Mouse (Mus musculus) embryonic facial prominence, embryonic 12.5 days (tissue): ENCODE results near the gene Plxna2. TPM values are rescaled to one million over a fixed set of nuclear protein-coding genes. Genes with fewer than 3 reads are reported as not detected.

Source experiments
- ATAC-seq: fragments of 200-750 bp; cut with Nextera tagmentation; 2 replicates; pipeline ENCODE4 v1.8.0; 2017; ENCODE audit not compliant: insufficient number of reproducible peaks, insufficient read depth, low FRiP score, low TSS enrichment
- H3K27ac ChIP-seq: fragments of 300-500 bp; sonication (generic); 2 replicates; pipeline ENCODE4 v1.5.1; 2016; ENCODE audit warnings: mild to moderate bottlenecking
- H3K27me3 ChIP-seq: fragments of 300-500 bp; sonication (generic); 2 replicates; pipeline ENCODE4 v1.6.1; 2016; ENCODE audit warnings: mild to moderate bottlenecking, moderate library complexity
- H3K36me3 ChIP-seq: fragments of 300-500 bp; sonication (generic); 2 replicates; pipeline ENCODE4 v1.6.1; 2016; ENCODE audit warnings: mild to moderate bottlenecking
- H3K4me1 ChIP-seq: fragments of 300-500 bp; sonication (generic); 2 replicates; pipeline ENCODE4 v1.6.1; 2016
- H3K4me2 ChIP-seq: fragments of 300-500 bp; sonication (generic); replicated peaks from 2 replicates; pipeline ENCODE4 v1.6.1; 2016; ENCODE audit warnings: mild to moderate bottlenecking, moderate library complexity
- H3K4me3 ChIP-seq: fragments of 300-500 bp; sonication (generic); 2 replicates; pipeline ENCODE4 v1.5.1; 2016; ENCODE audit warnings: mild to moderate bottlenecking
- H3K9ac ChIP-seq: fragments of 300-500 bp; sonication (generic); 2 replicates; pipeline ENCODE4 v1.6.1; 2016; ENCODE audit warnings: mild to moderate bottlenecking, moderate library complexity
- H3K9me3 ChIP-seq: fragments of 300-500 bp; sonication (generic); 2 replicates; pipeline ENCODE4 v1.6.1; 2016; ENCODE audit warnings: mild to moderate bottlenecking, moderate library complexity
- WGBS: fragments of 180-500 bp; shearing (Covaris S2); methylation state at CpG from one replicate; pipeline ENCODE4 v1.1.7; 2016; 5-methylcytosine and 5-hydroxymethylcytosine counted together
- polyA plus RNA-seq: library from polyadenylated mRNA; unstranded; fragments of >200 nt; fragmentation: Nextera tagmentation; extraction: Ambion mirVana; gene quantifications from 2 replicates; pipeline ENCODE4 v1.2.1, GENCODE M21; 2016

Plxna2 gene
- polyA plus RNA-seq, 1 experiment from 2014 or later, result 11.6 TPM

- WGBS, result 72% methylated on average over 3 of the region's 3 CpGs
- Histone ChIP-seq H3K36me3 (peaks cover 10% of the 10 kb centered on the region; the same call in 1 of the 2 replicates), H3K4me3 (no peak overlapping the region), H3K27me3 (no peaks in the 10 kb centered on the region), H3K9ac (no peak overlapping the region), H3K27ac (no peak overlapping the region), H3K4me1 (peaks cover 9% of the 10 kb centered on the region; the same call in 1 of the 2 replicates), H3K9me3 (no peaks in the 10 kb centered on the region), H3K4me2 (no peak overlapping the region)
- no peak for ATAC-seq
Measured at GRCm38 (mm10) chr1:194756863-194757262, 138.8 kb downstream of the Plxna2 start.

- no peak overlapping the region for H3K9ac ChIP-seq
- H3K9me3 ChIP-seq, result no peaks in the 10 kb centered on the region
- H3K4me2 ChIP-seq, result no peak overlapping the region
- no peak for ATAC-seq
- 76% methylated on average over 2 of the region's 2 CpGs for WGBS
- peaks cover 17% of the 10 kb centered on the region for H3K36me3 ChIP-seq
- H3K27me3 ChIP-seq, result no peaks in the 10 kb centered on the region
- no peaks in the 10 kb centered on the region for H3K4me1 ChIP-seq
- no peak overlapping the region for H3K4me3 ChIP-seq
- no peak overlapping the region for H3K27ac ChIP-seq
Measured at GRCm38 (mm10) chr1:194761432-194762212, 143.6 kb downstream of the Plxna2 start.

GRCm38 (mm10) chr1:194762896-194763295 lies 144.9 kb downstream of the Plxna2 start:
- H3K4me3 ChIP-seq, result no peak overlapping the region
- H3K27ac ChIP-seq, result no peak overlapping the region
- no peak overlapping the region for H3K9ac ChIP-seq
- H3K4me2 ChIP-seq, result no peak overlapping the region
- no peaks in the 10 kb centered on the region for H3K27me3 ChIP-seq
- H3K9me3 ChIP-seq, result no peaks in the 10 kb centered on the region
- ATAC-seq, result no peak
- no peaks in the 10 kb centered on the region for H3K4me1 ChIP-seq
- 72% methylated on average over 5 of the region's 5 CpGs for WGBS
- peaks cover 17% of the 10 kb centered on the region for H3K36me3 ChIP-seq

- no peak overlapping the region for H3K27ac ChIP-seq
- no peak overlapping the region for H3K4me3 ChIP-seq
- ATAC-seq, result no peak
- H3K4me1 ChIP-seq, result no peaks in the 10 kb centered on the region
- no peak overlapping the region for H3K4me2 ChIP-seq
- no peak overlapping the region for H3K9ac ChIP-seq
- H3K9me3 ChIP-seq, result no peaks in the 10 kb centered on the region
- peaks cover 17% of the 10 kb centered on the region for H3K36me3 ChIP-seq
- H3K27me3 ChIP-seq, result no peaks in the 10 kb centered on the region
Measured at GRCm38 (mm10) chr1:194764951-194765350, 146.9 kb downstream of the Plxna2 start.

- H3K9ac ChIP-seq, result no peak overlapping the region
- no peaks in the 10 kb centered on the region for H3K27me3 ChIP-seq
- peaks cover 12% of the 10 kb centered on the region for H3K36me3 ChIP-seq
- no peak for ATAC-seq
- WGBS, result 90% methylated on average over 1 of the region's 1 CpGs
- no peak overlapping the region for H3K4me3 ChIP-seq
- H3K4me1 ChIP-seq, result no peaks in the 10 kb centered on the region
- H3K9me3 ChIP-seq, result no peaks in the 10 kb centered on the region
- no peak overlapping the region for H3K27ac ChIP-seq
- no peak overlapping the region for H3K4me2 ChIP-seq
Measured at GRCm38 (mm10) chr1:194768799-194769198, 150.8 kb downstream of the Plxna2 start.

- H3K27ac ChIP-seq, result no peak overlapping the region
- H3K9ac ChIP-seq, result no peak overlapping the region
- no peak overlapping the region for H3K4me2 ChIP-seq
- H3K36me3 ChIP-seq, result no peaks in the 10 kb centered on the region
- ATAC-seq, result no peak
- no peaks in the 10 kb centered on the region for H3K4me1 ChIP-seq
- H3K9me3 ChIP-seq, result no peaks in the 10 kb centered on the region
- 82% methylated on average over 3 of the region's 3 CpGs for WGBS
- no peaks in the 10 kb centered on the region for H3K27me3 ChIP-seq
- no peak overlapping the region for H3K4me3 ChIP-seq
Measured at GRCm38 (mm10) chr1:194772053-194772452, 154.0 kb downstream of the Plxna2 start.

GRCm38 (mm10) chr1:194773899-194774298 lies 155.9 kb downstream of the Plxna2 start:
- Histone ChIP-seq H3K36me3 (no peaks in the 10 kb centered on the region), H3K4me1 (no peaks in the 10 kb centered on the region), H3K9ac (no peak overlapping the region), H3K27me3 (no peaks in the 10 kb centered on the region), H3K4me3 (no peak overlapping the region), H3K4me2 (no peak overlapping the region), H3K27ac (no peak overlapping the region), H3K9me3 (no peaks in the 10 kb centered on the region)
- no peak; the same call in 1 of the 2 replicates for ATAC-seq
- WGBS, result 16% methylated on average over 3 of the region's 3 CpGs

- no peak overlapping the region for H3K9ac ChIP-seq
- no peaks in the 10 kb centered on the region for H3K9me3 ChIP-seq
- H3K27ac ChIP-seq, result no peak overlapping the region
- no peak overlapping the region for H3K4me2 ChIP-seq
- H3K27me3 ChIP-seq, result no peaks in the 10 kb centered on the region
- H3K36me3 ChIP-seq, result no peaks in the 10 kb centered on the region
- H3K4me1 ChIP-seq, result no peaks in the 10 kb centered on the region
- 61% methylated on average over 2 of the region's 2 CpGs for WGBS
- no peak for ATAC-seq
- H3K4me3 ChIP-seq, result no peak overlapping the region
Measured at GRCm38 (mm10) chr1:194774350-194774749, 156.3 kb downstream of the Plxna2 start.

GRCm38 (mm10) chr1:194774754-194775153 lies 156.7 kb downstream of the Plxna2 start:
- no peaks in the 10 kb centered on the region for H3K27me3 ChIP-seq
- no peak overlapping the region for H3K4me3 ChIP-seq
- no peaks in the 10 kb centered on the region for H3K36me3 ChIP-seq
- no peak for ATAC-seq
- H3K9me3 ChIP-seq, result no peaks in the 10 kb centered on the region
- no peaks in the 10 kb centered on the region for H3K4me1 ChIP-seq
- no peak overlapping the region for H3K4me2 ChIP-seq
- H3K9ac ChIP-seq, result no peak overlapping the region
- no peak overlapping the region for H3K27ac ChIP-seq
- 79% methylated on average over 1 of the region's 1 CpGs for WGBS

- Histone ChIP-seq H3K4me1 (no peaks in the 10 kb centered on the region), H3K9ac (no peak overlapping the region), H3K4me2 (no peak overlapping the region), H3K4me3 (no peak overlapping the region), H3K36me3 (no peaks in the 10 kb centered on the region), H3K27ac (no peak overlapping the region), H3K9me3 (no peaks in the 10 kb centered on the region), H3K27me3 (no peaks in the 10 kb centered on the region)
- ATAC-seq, result no peak
Measured at GRCm38 (mm10) chr1:194775656-194776374, 157.8 kb downstream of the Plxna2 start.

GRCm38 (mm10) chr1:194776510-194777244 lies 158.7 kb downstream of the Plxna2 start:
- Histone ChIP-seq H3K4me3 (no peak overlapping the region), H3K4me1 (no peaks in the 10 kb centered on the region), H3K9me3 (no peaks in the 10 kb centered on the region), H3K4me2 (no peak overlapping the region), H3K36me3 (no peaks in the 10 kb centered on the region), H3K9ac (no peak overlapping the region), H3K27me3 (no peaks in the 10 kb centered on the region), H3K27ac (no peak overlapping the region)
- WGBS, result 80% methylated on average over 5 of the region's 5 CpGs
- ATAC-seq, result no peak

GRCm38 (mm10) chr1:194777608-194778007 lies 159.6 kb downstream of the Plxna2 start:
- no peaks in the 10 kb centered on the region for H3K9me3 ChIP-seq
- H3K9ac ChIP-seq, result no peak overlapping the region
- H3K27me3 ChIP-seq, result no peaks in the 10 kb centered on the region
- no peak overlapping the region for H3K27ac ChIP-seq
- no peaks in the 10 kb centered on the region for H3K4me1 ChIP-seq
- WGBS, result 86% methylated on average over 2 of the region's 2 CpGs
- H3K4me3 ChIP-seq, result no peak overlapping the region
- H3K4me2 ChIP-seq, result no peak overlapping the region
- no peak for ATAC-seq
- no peaks in the 10 kb centered on the region for H3K36me3 ChIP-seq
